Mouse (Mus musculus): Measurements from ENCODE around the gene Plcb2. TPM values are rescaled to one million over a fixed set of nuclear protein-coding genes. Genes with fewer than 3 reads are reported as not detected.

Plcb2 gene
- polyA plus RNA-seq, 1 experiment from 2014 or later, result 0.46 TPM

GRCm38 (mm10) chr2:118685088-118685487 is 43.1 kb downstream of the Plcb2 start:
- H3K27ac ChIP-seq, result no peak overlapping the region
- no peaks in the 10 kb centered on the region for H3K4me1 ChIP-seq
- no peaks in the 10 kb centered on the region for H3K9me3 ChIP-seq
- DNase-seq (ENCODE audit: extremely low spot score, low spot score), result no peak
- no peaks in the 10 kb centered on the region for H3K36me3 ChIP-seq (replicated peaks)
- H3K4me3 ChIP-seq, result no peak overlapping the region
- 93% methylated on average over 4 of the region's 4 CpGs for WGBS
- H3K27me3 ChIP-seq (ENCODE audit: poor library complexity, severe bottlenecking), result peaks cover 36% of the 10 kb centered on the region

- Histone ChIP-seq H3K27ac (no peak overlapping the region), H3K27me3 (ENCODE audit: poor library complexity, severe bottlenecking) (peaks cover 55% of the 10 kb centered on the region), H3K36me3 (replicated peaks) (no peaks in the 10 kb centered on the region), H3K9me3 (no peaks in the 10 kb centered on the region), H3K4me1 (peaks cover 1% of the 10 kb centered on the region), H3K4me3 (no peak overlapping the region)
- 66% methylated on average over 8 of the region's 8 CpGs for WGBS
- DNase-seq (ENCODE audit: extremely low spot score, low spot score), result no peak
These were observed 45.5 kb downstream of the Plcb2 start for GRCm38 (mm10) chr2:118682544-118683260.

GRCm38 (mm10) chr2:118680926-118681325 is 47.3 kb downstream of the Plcb2 start:
- Histone ChIP-seq H3K4me1 (peaks cover 15% of the 10 kb centered on the region), H3K36me3 (replicated peaks) (no peaks in the 10 kb centered on the region), H3K27ac (no peak overlapping the region), H3K4me3 (no peak overlapping the region), H3K9me3 (no peaks in the 10 kb centered on the region), H3K27me3 (ENCODE audit: poor library complexity, severe bottlenecking) (peaks cover 66% of the 10 kb centered on the region)
- no peak for DNase-seq (ENCODE audit: extremely low spot score, low spot score)
- WGBS, result 91% methylated on average over 6 of the region's 6 CpGs

GRCm38 (mm10) chr2:118679577-118679976 is 48.7 kb downstream of the Plcb2 start:
- Histone ChIP-seq H3K9me3 (no peaks in the 10 kb centered on the region), H3K4me1 (peaks cover 18% of the 10 kb centered on the region), H3K4me3 (no peak overlapping the region), H3K27me3 (ENCODE audit: poor library complexity, severe bottlenecking) (peaks cover 79% of the 10 kb centered on the region), H3K36me3 (replicated peaks) (no peaks in the 10 kb centered on the region), H3K27ac (no peak overlapping the region)
- WGBS, result 82% methylated on average over 3 of the region's 3 CpGs
- no peak for DNase-seq (ENCODE audit: extremely low spot score, low spot score)

DNA sequence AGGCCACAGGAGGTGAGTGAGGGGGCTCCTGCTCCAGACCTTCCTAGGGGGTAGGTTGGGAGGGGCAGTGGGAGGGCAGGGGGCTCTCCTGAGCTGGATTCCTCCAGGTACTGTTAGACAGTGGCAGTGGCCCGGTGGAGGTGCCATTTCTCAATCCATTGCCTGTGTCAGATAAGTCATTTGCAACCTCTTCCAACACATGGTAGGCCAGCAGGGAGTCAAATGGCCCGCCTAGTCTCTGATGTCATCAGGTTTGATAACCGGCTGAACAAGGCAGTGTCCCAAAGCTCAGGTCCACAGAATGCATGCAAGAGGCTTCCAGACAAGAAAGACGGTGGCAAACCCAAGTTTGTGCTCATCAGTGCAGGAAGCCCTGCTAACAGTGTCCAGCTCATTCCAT is 50.4 kb downstream of the Plcb2 start:
- H3K27ac ChIP-seq, result no peak overlapping the region
- no peak for DNase-seq (ENCODE audit: extremely low spot score, low spot score)
- no peaks in the 10 kb centered on the region for H3K9me3 ChIP-seq
- peak overlapping the region; percentile 63 for H3K4me3 ChIP-seq
- peaks cover 33% of the 10 kb centered on the region for H3K4me1 ChIP-seq
- 21% methylated on average over 4 of the region's 4 CpGs for WGBS
- H3K27me3 ChIP-seq (ENCODE audit: poor library complexity, severe bottlenecking), result peaks cover 97% of the 10 kb centered on the region
- H3K36me3 ChIP-seq (replicated peaks), result no peaks in the 10 kb centered on the region

- peak; percentile 45 for DNase-seq (ENCODE audit: extremely low spot score, low spot score)
- no peaks in the 10 kb centered on the region for H3K36me3 ChIP-seq (replicated peaks)
- WGBS, result under 1% methylated on average over 89 of the region's 89 CpGs
- no peaks in the 10 kb centered on the region for H3K9me3 ChIP-seq
- peaks cover 33% of the 10 kb centered on the region for H3K4me1 ChIP-seq
- H3K27me3 ChIP-seq (ENCODE audit: poor library complexity, severe bottlenecking), result peaks cover 99% of the 10 kb centered on the region
- H3K4me3 ChIP-seq, result peak overlapping the region; percentile 63
- peak overlapping the region; percentile 71 for H3K27ac ChIP-seq
These were observed 51.1 kb downstream of the Plcb2 start for GRCm38 (mm10) chr2:118676839-118677741.

- DNase-seq (ENCODE audit: extremely low spot score, low spot score), result no peak
- Histone ChIP-seq H3K27ac (no peak overlapping the region), H3K4me1 (peaks cover 37% of the 10 kb centered on the region), H3K27me3 (ENCODE audit: poor library complexity, severe bottlenecking) (peaks cover 95% of the 10 kb centered on the region), H3K9me3 (no peaks in the 10 kb centered on the region), H3K4me3 (no peak overlapping the region), H3K36me3 (replicated peaks) (no peaks in the 10 kb centered on the region)
- 16% methylated on average over 7 of the region's 7 CpGs for WGBS
These were observed 53.7 kb downstream of the Plcb2 start for GRCm38 (mm10) chr2:118674500-118674899.

GRCm38 (mm10) chr2:118673686-118674465 is 54.4 kb downstream of the Plcb2 start:
- Histone ChIP-seq H3K36me3 (replicated peaks) (no peaks in the 10 kb centered on the region), H3K9me3 (no peaks in the 10 kb centered on the region), H3K27ac (no peak overlapping the region), H3K4me1 (peaks cover 43% of the 10 kb centered on the region), H3K27me3 (ENCODE audit: poor library complexity, severe bottlenecking) (peaks cover 95% of the 10 kb centered on the region), H3K4me3 (no peak overlapping the region)
- 22% methylated on average over 15 of the region's 15 CpGs for WGBS
- no peak for DNase-seq (ENCODE audit: extremely low spot score, low spot score)

- Histone ChIP-seq H3K36me3 (replicated peaks) (no peaks in the 10 kb centered on the region), H3K27ac (no peak overlapping the region), H3K9me3 (no peaks in the 10 kb centered on the region), H3K4me3 (no peak overlapping the region), H3K27me3 (ENCODE audit: poor library complexity, severe bottlenecking) (peaks cover 77% of the 10 kb centered on the region), H3K4me1 (peaks cover 32% of the 10 kb centered on the region)
- whole genome bisulfite sequencing, result 81% methylated on average over 1 of the region's 1 CpGs
- DNase-seq (ENCODE audit: extremely low spot score, low spot score), result no peak
These were observed 56.5 kb downstream of the Plcb2 start for GRCm38 (mm10) chr2:118671728-118672127.

DNA sequence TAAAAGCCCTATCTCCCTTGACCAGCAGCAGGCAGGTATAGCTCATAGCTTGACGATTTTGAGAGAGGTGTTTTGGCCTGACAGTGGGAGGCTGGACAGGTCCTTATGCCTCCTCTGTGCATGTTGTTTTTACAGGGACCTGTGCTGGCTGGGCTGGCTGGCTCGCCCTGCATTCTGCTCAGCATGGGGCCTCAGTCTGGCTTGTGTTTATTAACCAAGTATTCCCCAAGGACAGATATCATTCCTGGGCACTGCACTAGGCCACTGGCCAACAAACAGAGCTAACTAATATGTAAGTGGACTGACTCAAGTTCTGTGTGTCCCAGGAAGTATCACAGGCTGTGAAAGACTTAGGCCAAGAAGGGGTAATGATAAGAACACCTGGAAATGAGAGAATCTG is 58.5 kb downstream of the Plcb2 start:
- WGBS, result 48% methylated on average over 2 of the region's 2 CpGs
- DNase-seq (ENCODE audit: extremely low spot score, low spot score), result no peak
- no peak overlapping the region for H3K27ac ChIP-seq
- no peak overlapping the region for H3K4me3 ChIP-seq
- no peaks in the 10 kb centered on the region for H3K36me3 ChIP-seq (replicated peaks)
- no peaks in the 10 kb centered on the region for H3K9me3 ChIP-seq
- peaks cover 27% of the 10 kb centered on the region for H3K4me1 ChIP-seq
- H3K27me3 ChIP-seq (ENCODE audit: poor library complexity, severe bottlenecking), result peaks cover 76% of the 10 kb centered on the region

DNA sequence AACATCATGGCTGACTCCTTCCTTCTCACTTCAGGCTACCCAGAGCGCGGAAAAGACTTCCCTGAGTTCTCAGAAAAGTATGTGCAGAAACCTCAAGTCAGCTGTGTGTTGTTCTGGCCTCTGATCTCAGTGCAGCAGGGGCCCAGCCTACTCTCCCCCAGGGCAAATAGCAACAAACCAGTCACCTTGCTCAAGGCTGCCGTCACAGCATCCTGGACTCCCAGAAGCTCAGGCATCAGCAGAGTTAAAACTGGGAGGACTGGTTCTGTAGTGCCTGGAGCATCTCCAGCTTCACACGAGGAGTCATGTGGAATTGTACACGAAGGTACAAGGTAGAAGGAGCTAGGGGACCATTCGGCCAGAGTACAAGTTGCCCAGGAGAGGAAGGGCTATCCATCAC is 59.0 kb downstream of the Plcb2 start:
- Histone ChIP-seq H3K9me3 (no peaks in the 10 kb centered on the region), H3K27ac (no peak overlapping the region), H3K4me1 (peaks cover 23% of the 10 kb centered on the region), H3K4me3 (no peak overlapping the region), H3K36me3 (replicated peaks) (no peaks in the 10 kb centered on the region), H3K27me3 (ENCODE audit: poor library complexity, severe bottlenecking) (peaks cover 76% of the 10 kb centered on the region)
- no peak for DNase-seq (ENCODE audit: extremely low spot score, low spot score)
- WGBS, result 64% methylated on average over 6 of the region's 6 CpGs

GRCm38 (mm10) chr2:118667181-118667580 is 61.1 kb downstream of the Plcb2 start:
- H3K36me3 ChIP-seq (replicated peaks), result no peaks in the 10 kb centered on the region
- no peaks in the 10 kb centered on the region for H3K9me3 ChIP-seq
- no peak overlapping the region for H3K27ac ChIP-seq
- DNase-seq (ENCODE audit: extremely low spot score, low spot score), result no peak
- H3K4me3 ChIP-seq, result no peak overlapping the region
- 89% methylated on average over 5 of the region's 5 CpGs for WGBS
- peaks cover 31% of the 10 kb centered on the region for H3K4me1 ChIP-seq
- peaks cover 76% of the 10 kb centered on the region for H3K27me3 ChIP-seq (ENCODE audit: poor library complexity, severe bottlenecking)
